Mouse (Mus musculus) splenic B cell, adult 2 months (primary cell): ENCODE measurements around the gene Nes.

Experiments
- DNase-seq: peaks from one replicate; pipeline ENCODE4 v3.0.0-alpha.2; 2011; ENCODE audit warnings: low read depth, low spot score
- H3K27me3 ChIP-seq: 2 replicates; pipeline ENCODE4 v1.6.1; 2012; ENCODE audit warnings: mild to moderate bottlenecking, low read length, moderate library complexity, mixed read lengths; ENCODE audit not compliant: control insufficient read depth, poor library complexity, insufficient read depth, severe bottlenecking
- H3K36me3 ChIP-seq: 2 replicates; pipeline ENCODE4 v1.6.1; 2012; ENCODE audit warnings: mild to moderate bottlenecking, low read length, moderate library complexity, mixed read lengths; ENCODE audit not compliant: control insufficient read depth, poor library complexity, insufficient read depth, severe bottlenecking

The Nes gene

GRCm38 (mm10) chr3:87982836-87983601, 12.1 kb downstream of the Nes start:
- peak; percentile 29 for DNase-seq
- Histone ChIP-seq H3K36me3 (no peaks in the 10 kb centered on the region), H3K27me3 (no peaks in the 10 kb centered on the region)

DNA sequence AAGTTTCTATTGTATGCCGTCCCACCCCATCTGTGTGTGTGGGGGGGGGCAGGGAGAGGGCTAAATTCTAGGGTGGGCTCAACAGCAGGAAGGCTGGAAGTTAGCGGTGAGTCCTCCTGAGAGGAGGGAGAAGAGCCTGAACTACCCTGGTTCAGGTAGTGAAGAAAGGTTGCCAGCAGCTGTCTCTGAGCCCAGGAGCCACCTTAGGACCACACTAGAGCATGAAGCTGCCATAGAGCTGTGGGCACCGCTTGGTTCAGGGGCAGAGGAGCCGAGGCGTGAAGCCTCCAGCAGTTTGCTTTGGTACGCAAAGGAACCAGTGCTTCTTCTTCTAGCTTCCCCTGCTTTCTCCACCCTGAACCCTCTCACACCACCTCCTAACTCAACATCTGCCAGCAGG, 12.7 kb downstream of the Nes start:
- no peaks in the 10 kb centered on the region for H3K36me3 ChIP-seq
- DNase-seq: no peak
- H3K27me3 ChIP-seq: no peaks in the 10 kb centered on the region

DNA sequence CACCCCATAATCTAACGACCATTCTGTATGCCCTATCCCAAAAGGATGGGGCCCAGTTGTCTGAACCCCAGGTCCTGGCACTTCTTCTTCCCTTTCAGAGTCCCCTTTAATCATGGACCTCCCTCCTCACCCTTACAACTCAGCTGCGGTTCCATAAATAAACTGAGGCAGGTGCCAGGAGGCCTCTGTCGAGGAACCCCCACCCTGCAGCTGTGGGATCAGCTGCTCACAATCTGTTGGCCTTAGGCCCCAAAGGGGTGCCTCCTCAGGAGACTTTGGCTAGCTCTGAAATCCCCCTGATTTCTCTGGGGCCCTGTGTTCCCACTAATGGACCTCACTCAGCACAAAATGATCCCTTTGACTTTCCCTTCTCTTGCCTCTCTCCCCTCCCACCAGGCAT, 13.2 kb downstream of the Nes start:
- Histone ChIP-seq H3K27me3 (no peaks in the 10 kb centered on the region), H3K36me3 (no peaks in the 10 kb centered on the region)
- DNase-seq: no peak

DNA sequence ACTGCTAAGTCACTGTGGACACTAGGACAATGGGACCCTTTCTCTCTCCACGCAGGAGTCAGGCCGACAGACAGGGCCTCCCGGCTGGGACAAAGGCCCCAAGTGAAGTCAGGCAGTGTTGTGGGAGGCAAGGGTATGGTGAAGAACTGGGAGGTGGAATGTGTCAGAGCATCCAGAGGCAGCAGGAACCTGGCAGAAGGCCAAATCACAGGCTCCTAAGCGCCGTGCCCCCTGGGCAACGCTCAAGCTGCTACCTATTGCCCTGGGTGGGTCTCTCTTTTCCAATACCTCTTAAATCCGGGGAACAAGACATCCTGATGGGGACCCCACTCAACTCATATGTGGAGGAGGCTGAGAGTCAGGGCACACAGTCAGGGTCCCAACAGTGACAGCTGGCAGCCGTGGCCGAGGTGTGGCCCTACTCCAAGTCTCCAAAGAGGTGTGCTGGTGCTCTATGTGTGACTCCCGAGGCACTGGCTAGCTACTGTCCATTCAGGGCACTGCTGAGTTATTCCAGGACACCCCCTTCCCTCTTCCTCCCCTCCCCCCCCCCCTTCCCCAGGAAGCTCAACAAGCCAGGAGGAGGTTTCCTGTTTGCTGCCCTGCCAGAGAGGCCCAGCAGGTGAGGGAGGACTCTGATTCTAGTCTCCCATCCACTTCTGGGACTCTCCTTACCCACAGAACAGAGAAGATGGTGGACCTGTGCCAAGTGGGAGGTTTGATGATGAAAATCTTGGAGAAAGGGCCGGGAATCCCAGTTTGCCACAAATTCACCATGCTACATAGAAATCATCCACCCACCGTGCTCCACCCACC, 14.8 kb downstream of the Nes start:
- no peaks in the 10 kb centered on the region for H3K36me3 ChIP-seq
- DNase-seq: no peak
- H3K27me3 ChIP-seq: no peaks in the 10 kb centered on the region

DNA sequence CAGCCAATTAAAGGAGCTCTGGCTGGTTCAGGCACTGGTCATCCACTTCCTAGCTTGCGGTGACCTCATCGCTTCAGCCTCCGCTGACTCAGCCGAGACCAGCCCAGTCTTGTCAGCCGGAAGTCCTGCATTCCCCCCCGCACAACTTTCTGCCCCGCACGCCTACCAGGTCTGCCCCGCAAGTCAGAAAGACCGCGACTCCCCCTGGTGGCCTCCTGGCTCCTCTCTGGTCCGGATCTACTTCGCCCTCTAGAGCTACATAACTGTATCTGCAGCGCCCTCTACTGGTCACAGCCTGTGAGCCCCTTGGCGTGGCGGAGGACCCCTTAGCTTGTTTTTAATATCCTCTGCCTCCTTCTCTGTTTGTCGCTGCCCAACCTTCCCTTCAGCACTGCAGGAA, 16.0 kb downstream of the Nes start:
- peak; percentile 95 for DNase-seq
- no peaks in the 10 kb centered on the region for H3K27me3 ChIP-seq

GRCm38 (mm10) chr3:87987633-87988032, 16.8 kb downstream of the Nes start:
- peak; percentile 48 for DNase-seq
- Histone ChIP-seq H3K36me3 (no peaks in the 10 kb centered on the region), H3K27me3 (no peaks in the 10 kb centered on the region)

More for the DNA sequence above, 16.0 kb downstream of the Nes start:
- H3K36me3 ChIP-seq: no peaks in the 10 kb centered on the region

GRCm38 (mm10) chr3:87988068-87988467, 17.2 kb downstream of the Nes start:
- Histone ChIP-seq H3K27me3 (no peaks in the 10 kb centered on the region), H3K36me3 (no peaks in the 10 kb centered on the region)
- DNase-seq: no peak

GRCm38 (mm10) chr3:87989935-87990334, 19.1 kb downstream of the Nes start:
- no peak for DNase-seq

GRCm38 (mm10) chr3:87993436-87993835, 22.6 kb downstream of the Nes start:
- DNase-seq: peak; percentile 48
- no peaks in the 10 kb centered on the region for H3K36me3 ChIP-seq

More at GRCm38 (mm10) chr3:87989935-87990334, 19.1 kb downstream of the Nes start:
- Histone ChIP-seq H3K27me3 (no peaks in the 10 kb centered on the region), H3K36me3 (no peaks in the 10 kb centered on the region)

DNA sequence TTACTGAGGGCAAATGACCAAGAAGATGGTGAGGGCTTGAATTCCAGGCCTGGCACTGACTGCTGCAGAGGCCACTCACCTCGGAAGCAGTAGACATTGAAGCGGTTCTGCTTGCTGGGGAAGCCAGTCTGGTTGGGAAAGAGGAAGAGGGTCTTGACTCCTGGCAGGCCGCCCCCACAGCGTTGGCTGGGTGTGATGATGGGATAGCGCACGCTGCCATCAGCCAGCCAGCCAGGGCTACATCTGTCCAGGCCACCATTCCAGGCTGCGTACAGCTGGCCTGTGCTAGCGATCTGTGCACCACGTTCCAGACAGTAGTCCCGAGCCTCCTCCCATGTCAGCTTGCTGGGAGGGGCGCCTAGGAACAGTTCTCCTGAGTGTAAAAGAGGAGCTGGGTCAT, 24.5 kb downstream of the Nes start:
- Histone ChIP-seq H3K36me3 (no peaks in the 10 kb centered on the region), H3K27me3 (no peaks in the 10 kb centered on the region; the same call in 1 of the 2 replicates)
- DNase-seq: no peak

More at GRCm38 (mm10) chr3:87993436-87993835, 22.6 kb downstream of the Nes start:
- H3K27me3 ChIP-seq: no peaks in the 10 kb centered on the region

DNA sequence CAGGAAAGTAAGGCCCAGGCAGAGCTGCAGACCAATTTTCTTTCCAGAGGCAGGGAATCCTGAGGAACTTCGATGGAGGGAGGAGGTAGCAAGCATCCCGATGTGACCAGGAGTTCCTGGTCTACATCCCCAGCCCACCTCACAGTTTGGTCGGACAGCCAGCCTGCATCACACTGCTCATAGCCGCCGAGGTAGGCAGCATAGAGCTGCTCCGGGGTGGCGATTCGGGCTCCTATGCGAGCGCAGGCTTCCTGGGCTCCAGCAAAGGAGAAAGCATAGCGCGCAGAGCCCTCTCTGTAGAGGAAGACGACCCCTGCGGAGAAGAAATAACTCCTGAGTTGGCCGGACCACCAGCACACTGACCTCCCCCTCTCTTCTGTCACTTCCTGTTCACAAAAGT, 25.5 kb downstream of the Nes start:
- Histone ChIP-seq H3K27me3 (no peaks in the 10 kb centered on the region; the same call in 1 of the 2 replicates), H3K36me3 (no peaks in the 10 kb centered on the region)
- no peak for DNase-seq

DNA sequence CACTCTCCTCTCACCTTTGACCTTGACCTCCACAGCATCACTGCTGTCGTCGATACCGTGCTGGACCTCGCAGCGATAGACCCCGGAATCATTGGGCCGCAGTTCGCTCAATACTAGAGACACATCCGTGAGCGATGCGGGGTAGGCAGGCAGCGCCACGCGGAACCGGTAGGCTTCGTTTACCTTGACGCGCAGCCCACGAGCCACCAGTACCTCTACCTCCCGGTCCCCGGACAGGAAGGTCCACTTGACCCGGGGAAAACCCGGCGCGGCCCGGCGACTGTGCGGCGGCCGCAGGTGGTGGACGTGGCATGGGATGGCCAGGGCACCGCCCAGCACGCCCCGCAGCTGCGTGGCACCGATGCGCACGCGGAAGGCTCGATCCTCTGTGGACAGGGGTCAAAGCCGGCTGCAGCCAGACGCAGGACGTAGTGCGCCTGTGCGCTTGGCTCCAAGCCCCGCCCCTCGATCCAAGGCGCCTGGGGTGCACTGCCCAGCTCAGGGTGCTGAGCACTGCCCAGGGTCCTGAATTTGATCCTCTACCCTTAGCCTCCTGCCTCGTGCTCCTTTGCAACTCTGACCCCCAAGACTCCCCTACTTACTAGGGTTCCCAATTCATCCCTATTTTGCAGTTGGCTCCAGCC, 26.2 kb downstream of the Nes start:
- no peaks in the 10 kb centered on the region; the same call in 1 of the 2 replicates for H3K27me3 ChIP-seq
- no peaks in the 10 kb centered on the region for H3K36me3 ChIP-seq
- no peak for DNase-seq

DNA sequence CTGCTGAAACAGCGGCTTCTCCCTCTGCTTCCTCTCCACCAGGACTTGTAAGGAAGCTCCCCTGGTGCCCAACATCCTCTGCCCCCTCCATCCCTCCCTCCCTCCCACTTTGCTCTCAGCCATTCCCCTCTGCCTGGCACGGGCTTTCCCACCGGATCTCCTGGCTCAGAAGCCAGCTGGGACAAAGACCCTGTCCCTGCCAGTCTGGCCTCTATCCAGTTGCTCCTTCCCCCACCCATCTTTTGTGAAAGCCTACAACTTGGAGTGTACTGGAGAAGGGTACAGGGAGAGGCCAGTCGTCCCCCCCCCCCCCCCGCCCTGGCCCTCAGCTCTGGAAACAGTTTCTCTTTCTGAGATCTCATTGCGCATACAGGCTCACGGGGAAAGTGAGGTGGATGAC, 27.9 kb downstream of the Nes start:
- Histone ChIP-seq H3K27me3 (no peaks in the 10 kb centered on the region; the same call in 1 of the 2 replicates), H3K36me3 (no peaks in the 10 kb centered on the region)
- no peak for DNase-seq

DNA sequence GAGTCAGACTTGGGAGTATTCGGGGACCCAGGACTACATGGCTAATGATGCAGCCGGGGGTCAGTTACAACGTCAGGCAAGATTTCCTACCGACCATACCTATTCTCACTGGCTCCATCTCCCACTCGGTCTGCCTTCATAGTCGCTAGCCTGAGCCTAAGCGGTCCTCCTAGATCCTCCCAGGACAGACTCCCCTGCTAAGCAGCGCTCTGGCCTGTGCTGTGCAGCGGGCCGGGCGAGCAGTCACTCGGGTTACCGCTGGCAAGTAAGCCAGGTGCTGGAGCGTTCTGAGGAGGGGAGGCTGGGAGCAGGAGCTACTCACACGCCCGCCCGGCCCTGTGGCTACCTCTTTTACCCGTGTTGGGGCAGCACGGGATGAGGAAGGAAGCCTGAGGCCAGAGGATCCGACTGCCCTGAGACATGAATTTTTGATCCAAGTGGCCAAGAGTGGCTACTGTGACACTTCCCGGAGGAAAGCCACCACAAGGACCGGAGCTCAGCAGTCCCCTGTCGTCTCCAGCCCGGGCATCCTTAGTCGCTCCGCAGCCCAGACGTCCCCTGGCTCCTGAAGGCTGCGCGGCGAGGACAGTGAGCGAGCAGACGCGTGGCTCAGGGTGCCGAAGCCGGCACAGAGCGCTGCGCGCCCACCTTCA, 28.5 kb downstream of the Nes start:
- H3K27me3 ChIP-seq: no peaks in the 10 kb centered on the region; the same call in 1 of the 2 replicates
- no peak for DNase-seq
- no peaks in the 10 kb centered on the region for H3K36me3 ChIP-seq
